Mouse (Mus musculus): ENCODE results near the gene Vax2.

DNA sequence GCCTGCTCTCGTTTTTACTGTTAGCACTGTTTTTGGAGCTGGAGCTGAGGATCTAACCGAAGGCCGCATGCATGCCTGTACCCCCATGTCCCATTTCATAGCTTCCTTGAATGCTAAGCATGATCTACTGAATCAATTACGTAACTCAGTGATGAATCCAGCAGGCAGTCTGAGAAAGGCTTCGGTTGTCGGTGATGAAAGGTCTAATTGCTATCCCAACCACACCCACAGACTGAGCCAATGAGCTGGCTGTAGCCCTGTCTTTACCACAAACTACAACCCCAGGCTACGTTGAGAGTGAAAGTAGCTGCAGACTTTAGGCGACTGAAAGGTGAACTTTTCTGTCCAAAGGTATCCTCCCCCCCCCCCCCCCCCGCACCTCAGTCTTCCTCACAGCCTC, 63.1 kb downstream of the Vax2 start:
- TF ChIP-seq CTCF (IDR thresholded peaks at IDR 0.05; ENCODE audit: low read depth) (no peak), EP300 (IDR thresholded peaks at IDR 0.05; ENCODE audit: low read depth) (no peak)
